Mouse (Mus musculus) CH12.LX (cell line): ENCODE results near the gene Znrd1as.

ENCODE experiments used
- CHD1 ChIP-seq: IDR thresholded peaks from 2 replicates; pipeline ENCODE4 v1.6.1; 2012; ENCODE audit warnings: low read depth, low read length, improper control_type of control experiment, inconsistent platforms
- CTCF ChIP-seq, 2 experiments: IDR thresholded peaks in 1 of 2; conservative IDR thresholded peaks in 1 of 2; 2 replicates each; pipeline ENCODE4 v1.5.1; 2011 to 2012; ENCODE audit warnings: low read depth in 2 of 2, low read length in 2 of 2, improper control_type of control experiment in 1 of 2, inconsistent platforms in 1 of 2, mild to moderate bottlenecking in 1 of 2, moderate library complexity in 1 of 2
- E2F4 ChIP-seq: IDR thresholded peaks from 2 replicates; pipeline ENCODE4 v1.6.1; 2011; ENCODE audit warnings: low read depth, low read length, improper control_type of control experiment; ENCODE audit not compliant: insufficient replicate concordance
- MEF2A ChIP-seq: IDR thresholded peaks from 2 replicates; pipeline ENCODE4 v1.6.1; 2014; ENCODE audit warnings: low read depth, mild to moderate bottlenecking, inconsistent platforms, low read length, improper control_type of control experiment, borderline replicate concordance
- MYC ChIP-seq: IDR thresholded peaks from 2 replicates; pipeline ENCODE4 v1.6.1; 2011; ENCODE audit warnings: low read depth, mild to moderate bottlenecking, improper control_type of control experiment, low read length
- PAX5 ChIP-seq: IDR thresholded peaks from 2 replicates; pipeline ENCODE4 v1.6.1; 2012; ENCODE audit warnings: low read length, inconsistent platforms, mixed read lengths
- POLR2A ChIP-seq: IDR thresholded peaks from 2 replicates; pipeline ENCODE4 v1.6.1; 2011; ENCODE audit warnings: low read depth, mild to moderate bottlenecking, improper control_type of control experiment, low read length
- TCF12 ChIP-seq: IDR thresholded peaks from 2 replicates; pipeline ENCODE4 v1.6.1; 2014; ENCODE audit warnings: low read depth, mild to moderate bottlenecking, inconsistent platforms, low read length, improper control_type of control experiment
- ZMIZ1 ChIP-seq: IDR thresholded peaks from 2 replicates; pipeline ENCODE4 v1.6.1; 2012; ENCODE audit warnings: low read depth, mild to moderate bottlenecking, inconsistent platforms, low read length, improper control_type of control experiment

GRCm38 (mm10) chr17:37011719-37012118 is 53.3 kb downstream of the Znrd1as start:
- no peak for TF ChIP-seq MEF2A
- TF ChIP-seq MYC = no peak
- no peak for TF ChIP-seq CTCF (conservative IDR thresholded peaks at IDR 0.05 in 1 of 2, IDR thresholded peaks at IDR 0.05 in 1 of 2; ENCODE audit: low read depth in 2 of 2, low read length in 2 of 2)
- no peak for TF ChIP-seq PAX5
- TF ChIP-seq CHD1 = no peak
- no peak for TF ChIP-seq TCF12
- no peak for TF ChIP-seq POLR2A
- TF ChIP-seq ZMIZ1 = no peak
- no peak for TF ChIP-seq E2F4
